Mouse (Mus musculus) embryonic facial prominence, embryonic 14.5 days (tissue): ENCODE measurements at regions not wholly inside any gene's neighbourhood (a gene's known extent, or its start where the extent isn't known, plus 50 kb on each side); places are given as distances from the start of the nearest gene placed in this dataset.

ENCODE experiments used
- ATAC-seq: fragments of 200-750 bp; cut with Nextera tagmentation; 2 replicates; pipeline ENCODE4 v1.8.0; 2017; ENCODE audit warnings: low read depth, moderate number of reproducible peaks, moderate TSS enrichment
- DNase-seq: peaks from one replicate; pipeline ENCODE4 v3.0.0-alpha.2; 2015; ENCODE audit warnings: low spot score
- H3K27ac ChIP-seq: fragments of 300-500 bp; sonication (generic); replicated peaks from 2 replicates; pipeline ENCODE4 v1.5.1; 2014; ENCODE audit warnings: low read depth, mild to moderate bottlenecking, low read length, moderate library complexity
- H3K27me3 ChIP-seq: fragments of 300-500 bp; sonication (generic); replicated peaks from 2 replicates; pipeline ENCODE4 v1.6.1; 2014; ENCODE audit warnings: low read length; ENCODE audit not compliant: control insufficient read depth, insufficient read depth
- H3K36me3 ChIP-seq: fragments of 300-500 bp; sonication (generic); 2 replicates; pipeline ENCODE4 v1.6.1; 2014; ENCODE audit warnings: low read length, mixed read lengths; ENCODE audit not compliant: control insufficient read depth, insufficient read depth
- H3K4me1 ChIP-seq: fragments of 300-500 bp; sonication (generic); 2 replicates; pipeline ENCODE4 v1.6.1; 2014; ENCODE audit warnings: antibody characterized with exemption, low read length; ENCODE audit not compliant: control insufficient read depth, insufficient read depth
- H3K4me2 ChIP-seq: fragments of 300-500 bp; sonication (generic); 2 replicates; pipeline ENCODE4 v1.6.1; 2014; ENCODE audit warnings: low read depth, mild to moderate bottlenecking, low read length, moderate library complexity, mixed read lengths
- H3K4me3 ChIP-seq: fragments of 300-500 bp; sonication (generic); 2 replicates; pipeline ENCODE4 v1.5.1; 2014; ENCODE audit warnings: low read depth, mild to moderate bottlenecking, low read length
- H3K9ac ChIP-seq: fragments of 300-500 bp; sonication (generic); 2 replicates; pipeline ENCODE4 v1.6.1; 2014; ENCODE audit warnings: low read depth, mild to moderate bottlenecking, low read length, moderate library complexity, mixed read lengths
- H3K9me3 ChIP-seq: fragments of 300-500 bp; sonication (generic); 2 replicates; pipeline ENCODE4 v1.6.1; 2016; ENCODE audit warnings: low read length; ENCODE audit not compliant: control insufficient read depth
- WGBS: fragments of 180-500 bp; shearing (Covaris S2); extraction: QIAGEN DNeasy Blood & Tissue Kit; methylation state at CpG from one replicate; pipeline ENCODE4 v1.1.7; 2014; 5-methylcytosine and 5-hydroxymethylcytosine counted together

GRCm38 (mm10) chr13:40652916-40653315 lies 85.3 kb downstream of the Tfap2a start:
- WGBS = 69% methylated on average over 3 of the region's 3 CpGs
- H3K27me3 ChIP-seq = no peaks in the 10 kb centered on the region
- DNase-seq = no peak

GRCm38 (mm10) chr13:40651056-40651455 lies 87.1 kb downstream of the Tfap2a start:
- WGBS = 26% methylated on average over 16 of the region's 16 CpGs
- Histone ChIP-seq H3K4me3 (peak overlapping the region; percentile 12; the same call in 1 of the 2 replicates), H3K9ac (peak overlapping the region; percentile 15; the same call in 1 of the 2 replicates), H3K4me2 (peak overlapping the region; percentile 37), H3K4me1 (no peaks in the 10 kb centered on the region), H3K9me3 (no peaks in the 10 kb centered on the region), H3K36me3 (no peaks in the 10 kb centered on the region), H3K27me3 (no peaks in the 10 kb centered on the region), H3K27ac (no peak overlapping the region)
- peak; percentile 80 for DNase-seq
- peak; percentile 50; the same call in 1 of the 2 replicates for ATAC-seq

More at GRCm38 (mm10) chr13:40652916-40653315, 85.3 kb downstream of the Tfap2a start:
- H3K4me3 ChIP-seq = no peak overlapping the region
- no peaks in the 10 kb centered on the region for H3K9me3 ChIP-seq
- ATAC-seq = no peak
- H3K27ac ChIP-seq = no peak overlapping the region
- H3K4me2 ChIP-seq = no peak overlapping the region
- H3K4me1 ChIP-seq = no peaks in the 10 kb centered on the region
- H3K9ac ChIP-seq = no peak overlapping the region
- no peaks in the 10 kb centered on the region for H3K36me3 ChIP-seq

- no peaks in the 10 kb centered on the region for H3K27me3 ChIP-seq
- H3K36me3 ChIP-seq = no peaks in the 10 kb centered on the region
- H3K4me2 ChIP-seq = no peak overlapping the region
- no peak overlapping the region for H3K4me3 ChIP-seq
- H3K27ac ChIP-seq = no peak overlapping the region
- DNase-seq (no peak), ATAC-seq (no peak)
- H3K4me1 ChIP-seq = no peaks in the 10 kb centered on the region
- no peaks in the 10 kb centered on the region for H3K9me3 ChIP-seq
- H3K9ac ChIP-seq = no peak overlapping the region
- 31% methylated on average over 10 of the region's 10 CpGs for WGBS
Measured at GRCm38 (mm10) chr13:40650036-40650709, 88.0 kb downstream of the Tfap2a start.

GRCm38 (mm10) chr13:40649096-40650035 lies 88.8 kb downstream of the Tfap2a start:
- Histone ChIP-seq H3K4me2 (no peak overlapping the region), H3K27me3 (no peaks in the 10 kb centered on the region), H3K4me1 (no peaks in the 10 kb centered on the region), H3K36me3 (no peaks in the 10 kb centered on the region), H3K9ac (no peak overlapping the region), H3K27ac (no peak overlapping the region), H3K4me3 (no peak overlapping the region), H3K9me3 (no peaks in the 10 kb centered on the region)
- ATAC-seq = no peak
- 31% methylated on average over 10 of the region's 10 CpGs for WGBS
- no peak for DNase-seq

GRCm38 (mm10) chr13:40646131-40646530 lies 92.0 kb downstream of the Tfap2a start:
- Histone ChIP-seq H3K27me3 (no peaks in the 10 kb centered on the region), H3K36me3 (no peaks in the 10 kb centered on the region), H3K27ac (no peak overlapping the region), H3K9ac (no peak overlapping the region), H3K4me2 (no peak overlapping the region), H3K9me3 (no peaks in the 10 kb centered on the region), H3K4me1 (no peaks in the 10 kb centered on the region), H3K4me3 (no peak overlapping the region)
- WGBS = 83% methylated on average over 10 of the region's 10 CpGs
- no peak for ATAC-seq
- DNase-seq = no peak

- WGBS = 78% methylated on average over 3 of the region's 3 CpGs
- ATAC-seq = no peak
- H3K4me1 ChIP-seq = no peaks in the 10 kb centered on the region
Measured at GRCm38 (mm10) chr13:40645646-40646045, 92.5 kb downstream of the Tfap2a start.

GRCm38 (mm10) chr13:40642931-40643330 lies 95.2 kb downstream of the Tfap2a start:
- WGBS = 27% methylated on average over 6 of the region's 6 CpGs
- no peak overlapping the region for H3K4me3 ChIP-seq
- H3K27me3 ChIP-seq = no peaks in the 10 kb centered on the region
- DNase-seq (no peak), ATAC-seq (no peak)
- H3K36me3 ChIP-seq = no peaks in the 10 kb centered on the region
- no peak overlapping the region for H3K27ac ChIP-seq
- H3K9ac ChIP-seq = no peak overlapping the region
- no peaks in the 10 kb centered on the region for H3K4me1 ChIP-seq
- H3K9me3 ChIP-seq = no peaks in the 10 kb centered on the region
- H3K4me2 ChIP-seq = no peak overlapping the region

More at GRCm38 (mm10) chr13:40645646-40646045, 92.5 kb downstream of the Tfap2a start:
- Histone ChIP-seq H3K4me3 (no peak overlapping the region), H3K9me3 (no peaks in the 10 kb centered on the region), H3K27ac (no peak overlapping the region), H3K36me3 (no peaks in the 10 kb centered on the region), H3K9ac (no peak overlapping the region), H3K27me3 (no peaks in the 10 kb centered on the region), H3K4me2 (no peak overlapping the region)
- DNase-seq = no peak

- Histone ChIP-seq H3K4me3 (no peak overlapping the region), H3K9me3 (no peaks in the 10 kb centered on the region), H3K27ac (no peak overlapping the region), H3K4me1 (no peaks in the 10 kb centered on the region), H3K27me3 (no peaks in the 10 kb centered on the region), H3K4me2 (no peak overlapping the region), H3K36me3 (no peaks in the 10 kb centered on the region), H3K9ac (no peak overlapping the region)
- 77% methylated on average over 6 of the region's 6 CpGs for WGBS
- ATAC-seq = no peak
- peak; percentile 11 for DNase-seq
Measured at GRCm38 (mm10) chr13:40637269-40637668, 100.9 kb downstream of the Tfap2a start.
